Mouse (Mus musculus): ENCODE data around the gene Zfp36l2.

Zfp36l2 gene

DNA sequence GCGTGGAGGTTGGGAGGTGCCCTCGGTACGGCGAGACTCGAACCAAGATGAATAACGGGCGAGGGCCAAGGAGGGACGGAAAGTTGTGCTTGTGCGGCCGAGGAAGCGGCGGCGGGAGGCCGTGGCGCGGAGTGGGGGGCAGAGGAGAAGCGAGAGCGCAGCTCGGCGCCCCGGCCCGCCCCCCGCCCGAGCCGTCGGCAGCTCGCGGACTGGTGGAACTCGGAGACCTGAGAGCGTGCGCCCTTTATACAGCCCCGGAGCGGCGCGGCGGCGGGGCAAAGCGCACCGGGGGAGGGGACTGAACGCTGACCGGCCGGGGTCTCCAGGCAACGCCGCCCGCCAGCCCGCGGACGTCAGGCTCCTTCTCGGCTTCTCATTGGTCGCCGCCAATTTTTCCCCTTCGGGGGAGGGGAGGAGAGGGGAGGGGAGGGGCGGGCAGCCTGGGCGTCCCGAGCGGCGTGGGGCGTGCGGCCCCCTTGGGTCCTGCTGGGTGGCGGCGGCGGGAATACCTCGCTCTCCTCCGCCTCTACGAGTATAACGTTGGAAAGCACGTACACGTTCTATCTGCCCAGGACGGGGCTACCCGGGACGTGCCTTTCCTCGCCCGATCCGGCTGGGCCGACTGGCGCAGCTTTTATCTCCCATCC lies at the start of gene Zfp36l2:
Gene Zfp36l2 (minus strand): TSS at position 221 of the 647 bp plus-strand sequence.
- under 1% methylated on average over 75 of the region's 76 CpGs for WGBS

DNA sequence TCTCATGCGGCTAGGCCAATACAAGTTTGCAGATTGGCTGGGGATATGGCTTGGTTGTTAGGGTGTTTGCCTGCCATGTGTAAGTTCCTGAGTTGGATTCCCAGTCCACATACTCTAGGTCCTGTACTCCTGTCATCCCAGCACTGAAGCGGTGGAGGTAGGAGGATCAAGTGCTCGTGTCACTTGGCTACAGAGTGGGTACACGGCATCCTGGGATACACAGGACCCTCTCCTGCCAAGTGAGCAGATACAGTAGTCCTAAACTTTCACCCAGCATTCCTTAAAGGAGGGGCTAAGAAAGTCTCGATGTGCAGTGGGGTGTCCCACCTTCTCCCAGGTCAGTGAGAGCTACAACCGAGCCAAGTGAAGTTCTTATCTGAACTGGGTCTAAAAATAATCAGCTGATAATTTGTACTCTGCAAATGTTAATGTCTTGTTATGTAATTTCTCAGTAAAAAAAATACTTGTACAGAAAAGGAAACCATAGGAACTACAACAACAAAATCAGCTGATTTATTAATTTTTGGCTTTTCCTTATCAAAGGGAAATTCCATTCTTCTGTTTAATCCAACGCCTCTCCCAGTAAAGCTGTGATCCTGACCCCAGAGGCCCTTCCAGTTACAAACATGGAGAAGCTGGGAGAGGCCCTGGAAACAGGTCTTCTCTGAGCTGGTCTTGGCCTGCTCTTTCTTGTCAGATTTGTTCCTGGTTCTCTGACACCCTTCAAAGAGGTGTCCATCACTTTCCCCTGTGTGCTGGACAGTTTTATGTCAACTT lies 49.2 kb upstream of the Zfp36l2 start:
- 84% methylated on average over 7 of the region's 7 CpGs for WGBS

DNA sequence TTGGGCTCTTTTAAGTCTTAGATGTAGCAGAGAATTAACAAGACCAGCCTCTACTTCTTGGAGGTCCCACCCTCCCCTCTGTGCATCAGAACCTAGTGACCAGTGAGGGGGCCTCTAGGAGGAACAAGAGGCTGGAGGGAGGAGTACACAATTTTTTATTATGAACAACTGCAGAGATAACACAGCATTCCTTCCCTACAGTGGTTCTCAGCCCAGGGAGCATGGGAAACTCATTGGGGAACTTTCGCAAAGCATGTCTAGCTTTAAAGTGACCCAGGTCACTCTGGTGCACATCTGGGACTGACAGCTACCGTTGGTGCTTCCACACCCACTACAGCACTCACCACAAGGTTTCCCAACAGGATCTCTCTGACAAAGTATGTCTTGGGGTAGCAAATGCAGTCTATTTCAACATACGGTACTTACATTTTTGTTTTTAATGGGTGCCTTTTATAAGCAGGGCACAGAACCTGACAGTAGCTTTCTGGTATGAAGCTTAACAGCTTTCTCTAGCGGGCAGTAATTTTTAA lies 47.7 kb upstream of the Zfp36l2 start:
- WGBS: 91% methylated on average over 4 of the region's 4 CpGs

DNA sequence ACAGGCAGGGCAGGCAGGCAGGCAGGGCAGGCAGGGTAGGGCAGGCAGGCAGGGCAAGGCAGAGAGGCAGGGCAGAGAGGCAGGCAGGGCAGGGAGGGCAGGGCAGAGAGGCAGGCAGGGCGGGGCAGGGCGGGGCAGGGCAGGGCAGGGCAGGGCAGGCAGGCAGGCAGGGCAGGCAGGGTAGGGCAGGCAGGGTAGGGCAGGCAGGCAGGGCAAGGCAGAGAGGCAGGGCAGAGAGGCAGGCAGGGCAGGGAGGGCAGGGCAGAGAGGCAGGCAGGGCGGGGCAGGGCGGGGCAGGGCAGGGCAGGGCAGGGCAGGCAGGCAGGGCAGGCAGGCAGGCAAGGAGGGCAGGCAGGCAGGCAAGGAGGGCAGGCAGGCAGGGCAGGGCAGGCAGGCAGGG lies 47.0 kb upstream of the Zfp36l2 start:
- WGBS: no CpG with 5 or more reads among the region's 4 CpGs

DNA sequence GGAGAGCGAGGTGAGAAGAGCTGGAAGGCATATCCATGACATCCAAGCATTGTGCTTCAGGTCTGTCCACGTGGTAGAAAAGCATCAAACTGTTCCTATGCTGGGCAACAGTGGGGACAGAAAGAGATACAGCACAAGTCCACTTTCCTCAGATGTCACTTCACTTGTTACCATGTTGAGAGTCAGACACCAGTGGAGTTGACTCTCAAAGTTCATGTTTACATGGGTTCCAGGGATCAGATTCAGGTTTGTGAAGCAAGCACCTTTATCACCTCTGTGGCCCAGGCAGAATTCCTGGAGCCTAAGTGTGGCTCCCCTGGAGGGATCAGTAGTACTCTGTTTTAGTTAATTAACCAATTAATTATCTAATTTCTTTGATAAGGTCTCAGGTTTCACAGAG lies 46.0 kb upstream of the Zfp36l2 start:
- 96% methylated on average over 2 of the region's 2 CpGs for WGBS

DNA sequence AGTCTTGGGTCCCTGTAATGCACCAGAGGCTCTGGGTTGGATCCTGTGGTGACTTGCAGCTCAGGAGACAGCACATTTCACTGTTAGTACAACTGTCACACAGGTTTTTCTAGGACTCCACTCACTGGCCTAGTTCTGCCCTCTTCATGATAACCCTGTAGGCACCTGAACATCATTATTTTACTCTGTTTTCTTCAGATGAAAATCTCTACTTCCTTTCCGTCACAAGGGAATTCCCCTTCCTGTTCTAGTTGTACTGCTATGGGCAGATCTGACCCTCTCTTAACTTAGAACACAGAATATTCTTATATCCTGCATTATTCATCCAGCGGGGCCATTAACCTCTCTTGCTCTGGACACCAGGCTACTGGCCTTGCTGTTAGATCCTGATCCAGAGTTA lies 43.6 kb upstream of the Zfp36l2 start:
- 92% methylated on average over 2 of the region's 2 CpGs for whole genome bisulfite sequencing

DNA sequence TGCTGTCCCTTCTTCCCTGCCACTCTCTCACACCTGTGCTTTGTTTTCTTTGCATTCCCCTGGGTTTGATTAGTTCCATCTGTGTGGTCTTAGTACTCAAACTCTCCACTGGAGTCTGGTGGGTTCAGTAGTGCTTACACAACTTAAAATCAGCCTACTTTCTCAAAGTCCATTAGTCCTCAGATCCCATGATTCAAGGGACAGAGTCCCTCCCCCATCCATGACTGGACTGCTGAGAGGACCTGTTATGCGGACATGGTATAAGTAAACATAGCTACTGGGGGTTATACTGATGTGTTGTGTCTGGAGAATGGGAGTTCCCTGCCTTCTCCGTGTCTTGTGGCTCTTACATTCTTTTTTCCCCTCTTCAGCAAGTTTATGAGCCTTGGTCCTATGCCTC lies 40.5 kb upstream of the Zfp36l2 start:
- 93% methylated on average over 2 of the region's 2 CpGs for WGBS

DNA sequence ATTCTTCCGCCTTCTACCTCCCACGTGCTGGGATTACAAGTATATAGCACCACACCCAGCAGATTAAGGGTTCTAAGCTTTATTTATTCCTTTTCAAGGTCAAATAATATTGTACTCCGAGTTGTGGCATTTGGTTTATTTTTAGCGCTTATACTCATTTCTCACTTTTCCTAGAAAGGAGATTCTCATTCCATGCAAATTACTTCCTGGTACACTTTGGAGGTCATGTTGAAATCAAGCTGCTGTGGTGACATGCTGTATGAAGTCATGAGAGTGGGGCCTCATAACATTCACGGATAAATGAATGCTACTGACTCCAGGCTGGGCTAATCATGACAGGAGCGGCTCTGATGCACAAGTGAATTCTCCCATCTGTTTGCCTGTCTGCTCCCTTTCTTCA lies 38.9 kb upstream of the Zfp36l2 start:
- 78% methylated on average over 6 of the region's 6 CpGs for WGBS

DNA sequence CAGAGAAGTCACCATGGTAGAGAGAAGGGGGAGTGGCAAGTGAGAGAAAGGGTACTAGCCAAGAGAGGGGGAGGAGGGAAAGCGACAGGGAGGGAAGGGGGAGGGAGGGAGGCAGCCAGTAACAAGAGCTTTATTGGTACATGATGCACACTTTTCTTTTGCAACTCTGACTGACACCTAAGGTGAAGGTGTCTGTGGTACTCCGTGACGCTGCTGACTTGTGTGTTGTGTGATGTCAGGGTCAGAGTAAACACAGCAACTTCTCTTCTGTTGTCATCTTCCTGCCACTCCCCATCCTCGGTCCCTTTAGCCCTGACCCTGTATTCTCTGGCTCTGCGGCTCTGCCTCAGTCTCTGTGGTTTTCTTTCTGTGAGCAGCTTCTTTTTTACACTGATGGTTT lies 38.5 kb upstream of the Zfp36l2 start:
- 76% methylated on average over 5 of the region's 5 CpGs for WGBS

DNA sequence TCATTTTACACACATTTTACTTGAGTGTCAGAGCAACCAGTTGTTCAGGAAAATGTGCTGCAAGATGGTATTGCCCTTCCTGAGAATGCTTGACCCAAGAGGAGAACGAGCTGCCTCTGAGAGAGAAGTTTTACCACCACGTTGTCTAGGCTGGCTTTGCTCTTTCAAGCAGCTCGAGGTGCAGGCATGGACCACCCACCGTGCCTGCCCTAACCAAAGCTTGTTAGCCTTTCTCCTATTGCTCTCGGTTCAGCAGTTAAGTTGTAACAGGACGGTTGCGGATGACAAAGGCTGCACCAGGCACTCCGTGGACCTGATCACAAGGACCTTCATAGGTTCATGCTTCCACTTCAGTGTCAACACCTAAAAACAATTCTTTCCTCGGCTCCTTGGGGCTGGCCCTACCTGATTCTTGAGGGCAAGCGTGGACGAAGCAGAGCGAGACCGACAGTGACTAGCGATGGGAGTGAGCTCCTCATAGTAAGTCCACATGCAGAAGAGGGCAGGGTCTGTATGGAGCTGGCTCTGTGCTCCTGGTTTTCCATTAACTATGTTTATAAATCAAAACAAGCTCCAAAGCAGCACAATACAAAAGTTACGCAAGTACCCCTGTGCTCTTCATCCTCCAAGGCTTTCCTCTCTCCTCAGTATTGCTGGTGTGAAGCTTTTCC lies 36.6 kb upstream of the Zfp36l2 start:
- WGBS: 87% methylated on average over 15 of the region's 15 CpGs

DNA sequence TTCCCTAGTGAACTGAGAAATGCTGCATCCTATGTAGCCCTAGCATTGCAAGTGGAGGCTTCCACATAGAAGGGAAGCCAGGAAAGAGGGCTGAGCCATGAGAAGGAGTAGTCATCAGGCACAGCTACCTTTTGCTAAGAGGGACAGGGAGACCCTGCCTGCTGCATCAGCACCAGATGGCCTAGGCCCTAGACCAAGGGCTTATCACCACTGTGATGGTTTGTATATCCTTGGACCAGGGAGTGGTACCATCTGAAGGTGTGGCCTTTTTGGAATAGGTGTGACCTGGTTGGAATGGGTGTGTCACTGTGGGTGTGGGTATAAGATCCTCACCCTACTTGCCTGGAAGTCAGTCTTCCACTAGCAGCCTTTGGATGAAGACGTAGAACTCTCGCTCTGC lies 31.1 kb upstream of the Zfp36l2 start:
- WGBS: 100% methylated on average over 2 of the region's 2 CpGs

DNA sequence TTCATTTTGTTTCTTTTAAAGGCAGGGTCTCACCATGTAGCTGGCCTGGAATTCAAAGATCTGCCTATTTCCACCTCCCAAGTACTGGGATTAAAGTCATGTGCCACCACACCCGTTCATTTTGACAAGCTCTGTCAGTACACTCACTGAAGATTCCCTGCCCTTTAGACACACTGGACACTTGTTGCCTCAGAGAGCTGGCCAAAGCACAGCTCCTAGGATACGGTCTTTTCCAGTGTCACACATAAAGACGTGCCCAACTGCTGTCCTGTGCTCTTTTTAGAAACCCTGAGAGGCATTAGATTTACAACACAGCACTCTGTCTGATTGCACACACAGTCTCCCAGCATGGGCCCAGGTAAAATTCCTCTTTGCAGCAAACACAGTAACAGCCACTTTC lies 29.9 kb upstream of the Zfp36l2 start:
- 79% methylated on average over 3 of the region's 3 CpGs for WGBS

DNA sequence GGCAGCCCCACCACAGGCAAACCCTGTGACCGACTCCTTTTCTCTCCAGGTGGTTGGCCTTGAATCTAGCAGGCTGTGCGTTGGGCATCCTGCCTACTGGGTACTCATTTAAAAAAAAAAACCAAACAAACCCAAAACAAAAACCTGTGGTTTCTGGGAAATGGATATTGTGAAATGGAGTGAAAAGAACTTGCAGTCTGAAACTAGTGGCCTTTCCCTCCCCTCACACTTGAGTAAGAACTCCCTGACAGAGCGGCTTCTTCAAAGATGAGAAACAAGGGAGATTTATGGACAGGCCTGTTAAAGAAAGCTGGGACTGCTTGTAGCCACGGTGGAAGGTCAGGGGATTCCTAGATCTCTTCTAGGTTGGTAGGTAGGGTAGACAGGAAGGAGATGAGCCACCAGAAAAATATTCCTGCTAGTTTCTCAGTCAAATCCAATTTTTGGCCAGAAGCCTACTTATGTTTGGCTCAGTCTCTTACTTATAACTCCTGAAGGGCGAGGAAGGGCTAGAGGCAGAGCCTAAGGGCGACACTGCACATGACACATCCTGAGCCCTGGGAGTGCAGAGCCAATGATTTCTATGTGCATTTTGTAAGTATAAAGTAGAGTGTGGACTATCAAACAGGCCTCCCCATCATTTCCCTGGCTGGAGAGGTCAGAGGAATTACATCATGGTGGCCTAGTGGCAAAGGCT lies 27.7 kb upstream of the Zfp36l2 start:
- 75% methylated on average over 6 of the region's 6 CpGs for WGBS

DNA sequence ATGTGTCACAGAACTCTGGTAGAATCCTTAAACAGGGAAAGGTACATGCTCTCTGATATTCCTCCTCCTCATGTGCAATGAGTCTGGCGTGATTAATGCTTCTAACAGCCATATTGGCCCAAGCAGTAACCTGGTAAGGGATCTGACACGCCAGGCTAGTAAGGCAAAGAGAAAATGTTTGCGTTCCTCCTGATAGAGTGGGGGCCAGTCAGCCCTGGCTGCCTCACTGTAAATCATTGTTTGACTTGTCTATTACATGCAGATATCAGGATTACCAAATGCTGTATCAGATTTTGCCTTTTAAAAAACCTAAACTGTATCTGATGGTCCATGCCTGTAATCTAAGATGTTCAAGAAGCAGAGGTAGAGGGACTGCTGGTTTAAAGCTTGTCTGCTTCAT lies 25.7 kb upstream of the Zfp36l2 start:
- 95% methylated on average over 3 of the region's 3 CpGs for WGBS

DNA sequence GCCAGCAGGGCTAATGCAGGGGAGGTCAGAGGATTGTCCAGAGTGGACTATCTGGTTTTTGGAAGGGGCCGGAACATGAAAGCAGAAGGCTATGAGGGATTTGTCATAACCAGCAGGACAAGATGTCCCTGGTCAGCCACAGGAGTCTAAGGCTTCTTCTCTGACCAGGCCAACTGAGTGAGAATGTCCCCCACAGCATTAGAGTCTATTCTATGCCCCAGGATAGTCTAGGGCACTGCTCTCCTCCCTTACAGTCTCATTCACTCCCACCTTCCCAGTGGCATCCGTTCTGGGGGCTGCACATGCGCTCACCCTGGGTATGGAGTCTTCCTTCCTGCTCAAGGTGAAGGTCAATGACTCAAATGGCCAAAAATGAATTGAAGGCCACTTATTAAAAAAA lies 19.9 kb upstream of the Zfp36l2 start:
- 96% methylated on average over 3 of the region's 3 CpGs for WGBS

DNA sequence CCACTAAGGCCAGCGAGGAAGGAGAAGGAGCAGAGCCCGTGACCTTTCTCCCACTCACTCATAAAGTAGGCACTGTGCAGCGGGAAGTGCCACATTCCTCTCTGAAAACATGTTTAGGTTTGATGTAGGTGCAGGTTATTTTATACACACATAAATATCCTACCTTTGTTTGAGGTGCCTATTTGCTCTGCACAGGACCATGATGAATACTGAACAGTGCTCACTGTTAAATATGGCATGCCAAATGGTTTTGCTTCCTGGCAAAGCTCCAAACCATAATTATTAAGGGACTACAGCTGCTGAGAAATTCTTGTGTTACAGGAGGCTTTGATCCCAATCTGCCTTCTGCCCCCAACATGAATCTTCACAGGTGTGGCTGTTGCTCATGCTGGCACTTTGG lies 18.5 kb upstream of the Zfp36l2 start:
- 93% methylated on average over 3 of the region's 3 CpGs for WGBS

DNA sequence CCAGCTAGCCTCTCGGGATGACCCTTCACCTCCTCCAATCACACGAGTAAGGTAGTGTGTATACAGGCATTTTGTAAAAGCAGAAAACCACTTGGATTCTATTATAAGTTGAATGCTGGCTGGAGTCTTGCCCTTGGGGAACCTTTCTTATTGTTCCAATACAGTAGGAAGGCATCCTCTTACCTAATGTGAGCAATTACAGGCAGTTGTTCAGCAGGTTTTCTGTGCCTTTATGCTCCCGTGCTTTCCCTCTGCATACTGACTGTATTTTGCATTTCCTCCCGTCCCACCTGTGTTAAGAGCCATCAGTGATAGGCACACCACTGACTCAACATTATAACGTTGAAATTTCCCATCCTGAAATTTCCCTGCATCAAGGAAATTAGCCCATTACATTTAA lies 17.2 kb upstream of the Zfp36l2 start:
- 93% methylated on average over 5 of the region's 5 CpGs for WGBS

DNA sequence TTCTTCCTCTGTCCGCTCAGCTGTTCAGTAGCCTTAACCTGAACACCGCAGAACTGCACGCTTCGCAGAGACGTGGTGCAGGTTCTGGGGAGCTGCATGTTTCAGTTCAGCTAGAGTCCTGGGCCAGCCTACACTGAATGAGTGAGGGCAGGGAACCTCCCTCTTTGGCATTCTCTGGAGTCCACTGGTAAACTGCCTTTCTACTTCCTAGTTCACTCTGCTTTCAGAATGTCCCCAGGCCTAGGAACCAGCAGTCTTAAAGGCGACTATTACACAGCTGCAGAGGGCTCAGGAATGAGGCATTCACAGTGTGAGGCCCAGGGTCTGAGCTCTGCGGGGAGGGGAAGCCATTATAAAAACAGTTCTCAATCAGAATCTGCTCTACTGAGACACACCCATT lies 15.6 kb upstream of the Zfp36l2 start:
- 75% methylated on average over 7 of the region's 7 CpGs for WGBS

DNA sequence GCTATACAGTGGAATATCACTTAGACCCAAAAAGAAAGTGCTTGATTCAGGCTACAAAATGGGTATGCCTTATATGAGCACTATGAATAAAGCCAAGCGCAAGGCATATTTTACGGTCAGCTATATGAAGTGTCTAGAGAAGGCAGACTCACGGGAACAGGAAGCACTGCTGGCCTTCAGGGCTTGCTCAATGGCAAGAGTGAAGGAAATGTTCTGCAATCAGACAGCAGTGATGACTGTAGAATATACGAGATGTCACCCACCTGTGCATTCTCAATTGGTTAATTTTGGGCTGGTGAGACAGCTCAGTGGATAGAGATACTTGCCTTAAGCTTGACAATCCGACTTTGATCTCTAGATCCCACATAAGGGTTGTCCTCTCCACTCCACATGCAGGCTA lies 13.4 kb upstream of the Zfp36l2 start:
- WGBS: 96% methylated on average over 5 of the region's 5 CpGs

DNA sequence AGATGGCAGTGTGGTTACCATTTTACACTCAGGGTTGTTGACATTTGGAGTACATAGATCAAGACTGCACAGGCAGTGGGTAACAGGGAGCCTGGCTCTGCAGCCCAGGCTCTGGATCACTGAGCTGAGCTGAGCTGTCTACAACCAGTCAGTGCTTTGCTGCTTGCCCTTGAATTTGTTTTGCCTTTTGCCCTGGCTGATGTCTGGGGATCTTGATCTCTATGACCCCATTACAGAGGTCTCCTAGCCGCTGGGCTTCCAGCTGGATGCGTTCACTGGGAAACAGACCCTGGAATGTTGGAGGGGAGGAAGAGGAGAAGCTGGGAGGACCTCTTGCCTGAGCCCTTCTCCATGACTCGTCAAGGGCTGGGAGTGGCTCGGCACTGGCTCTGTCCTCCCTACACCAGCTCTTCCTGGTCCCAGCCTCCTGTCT lies 10.2 kb upstream of the Zfp36l2 start:
- 86% methylated on average over 4 of the region's 4 CpGs for WGBS

DNA sequence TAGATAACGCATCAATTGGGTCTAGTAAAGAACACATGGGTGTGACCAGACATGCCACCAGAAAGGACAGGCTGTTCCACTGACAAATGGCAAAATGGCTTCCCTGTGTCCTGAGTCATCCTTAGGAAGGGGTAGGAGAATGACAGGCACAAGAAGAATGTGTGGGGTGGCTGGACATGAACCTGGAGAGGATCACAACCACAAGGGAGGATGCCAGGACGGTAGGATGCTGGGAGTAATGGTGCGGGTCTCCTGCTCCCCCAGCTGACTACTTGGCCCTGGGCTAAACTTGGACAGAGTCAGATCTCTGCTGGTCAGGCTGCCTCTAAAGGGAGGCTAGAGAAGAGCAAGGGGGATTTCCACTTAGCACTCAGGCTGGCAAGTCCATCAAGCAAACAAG lies 8.1 kb upstream of the Zfp36l2 start:
- 98% methylated on average over 3 of the region's 3 CpGs for WGBS

DNA sequence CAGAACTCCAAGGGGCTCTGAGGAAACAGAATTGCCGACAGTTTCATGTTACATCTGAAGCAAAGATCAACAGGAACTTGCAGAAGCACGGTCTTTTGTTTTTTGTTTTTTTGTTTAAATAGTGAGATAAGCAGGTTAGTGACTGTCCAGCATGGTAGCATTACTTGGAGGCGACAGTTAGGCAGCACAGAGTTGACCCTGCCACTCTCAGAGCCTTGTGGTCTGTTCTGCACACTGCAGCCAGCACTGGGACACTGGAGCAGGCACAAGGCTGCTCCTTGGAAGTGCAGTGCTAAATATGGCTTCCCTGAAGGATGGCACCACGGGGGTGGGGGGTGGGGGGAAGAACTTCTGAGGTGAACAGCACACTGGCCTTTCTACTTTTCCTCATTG lies 7.3 kb upstream of the Zfp36l2 start:
- WGBS: 61% methylated on average over 4 of the region's 4 CpGs
